Mouse (Mus musculus): ENCODE measurements around the gene Klf7.

DNA sequence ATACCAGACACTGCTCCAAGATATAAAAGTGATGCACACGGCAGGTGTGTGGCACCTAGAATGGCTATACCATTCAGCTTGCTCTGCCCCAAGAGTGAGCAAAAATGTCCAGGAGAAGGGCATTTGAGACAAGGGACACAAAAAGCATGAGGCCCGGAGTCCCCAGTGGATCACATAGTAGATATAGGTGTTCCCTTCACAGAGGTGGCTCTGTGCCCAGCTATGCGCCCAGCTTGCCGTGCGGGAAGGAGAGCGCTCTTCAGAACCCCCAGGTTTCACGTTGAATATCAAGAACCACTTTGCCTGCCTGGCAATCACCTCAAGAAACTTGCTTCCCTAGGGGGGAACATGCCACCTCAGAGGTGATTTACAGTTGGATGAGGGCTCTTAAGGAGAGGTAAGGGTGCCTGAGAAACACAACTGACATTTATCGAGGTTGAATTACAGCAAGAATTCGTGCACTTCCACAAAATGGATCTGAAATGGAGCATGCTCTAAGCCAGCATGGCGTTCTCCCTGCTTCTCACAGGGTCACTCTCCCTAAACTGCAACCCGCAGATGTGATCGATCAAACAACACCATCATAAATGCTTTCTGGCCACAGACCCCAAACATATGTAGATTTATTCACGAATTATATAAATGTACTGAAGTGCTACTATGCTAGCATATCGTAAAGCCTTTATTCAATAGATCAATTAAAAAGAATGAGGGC, 75.8 kb downstream of the Klf7 start:
- TF ChIP-seq CTCF (IDR thresholded peaks at IDR 0.05; ENCODE audit: insufficient read depth, low read depth, low read length) = no peak
- no peak for TF ChIP-seq POLR2A (IDR thresholded peaks at IDR 0.05; ENCODE audit: insufficient read depth, low read depth, low read length)

Data from olfactory bulb, adult 2 months (tissue).